Mouse (Mus musculus) adrenal gland, postnatal 25 days (tissue): ENCODE measurements around the gene Cmpk1. TPM values are rescaled to one million over a fixed set of nuclear protein-coding genes. Genes with fewer than 3 reads are reported as not detected.

Experiments
- DNase-seq: peaks from one replicate; pipeline ENCODE4 v3.0.0; 2021; ENCODE audit warnings: mixed read lengths
- total RNA-seq: library from RNA; stranded (reverse); gene quantifications from 2 replicates; pipeline ENCODE4 v1.2.3, GENCODE M21; 2021

The Cmpk1 gene
- total RNA-seq, 1 experiment from 2014 or later, result 104 TPM

- peak; percentile 33 for DNase-seq
These were observed 42.0 kb downstream of the Cmpk1 start for GRCm38 (mm10) chr4:114945021-114945420.

- no peak for DNase-seq
These were observed 44.5 kb downstream of the Cmpk1 start for GRCm38 (mm10) chr4:114942583-114942982.

GRCm38 (mm10) chr4:114942112-114942511 is 44.9 kb downstream of the Cmpk1 start:
- DNase-seq, result no peak

- DNase-seq, result no peak
These were observed 45.7 kb downstream of the Cmpk1 start for GRCm38 (mm10) chr4:114941311-114941710.

GRCm38 (mm10) chr4:114938248-114938647 is 48.8 kb downstream of the Cmpk1 start:
- no peak for DNase-seq

- no peak for DNase-seq
These were observed 49.5 kb downstream of the Cmpk1 start for GRCm38 (mm10) chr4:114937459-114938047.

GRCm38 (mm10) chr4:114934188-114934587 is 52.9 kb downstream of the Cmpk1 start:
- DNase-seq, result no peak

GRCm38 (mm10) chr4:114932747-114933146 is 54.3 kb downstream of the Cmpk1 start:
- DNase-seq, result no peak

GRCm38 (mm10) chr4:114929155-114929554 is 57.9 kb downstream of the Cmpk1 start:
- no peak for DNase-seq

- no peak for DNase-seq
These were observed 61.1 kb downstream of the Cmpk1 start, which contains the start of gene Foxe3 for GRCm38 (mm10) chr4:114925917-114926312. Foxe3 (minus strand) TSS chr4:114926013.

GRCm38 (mm10) chr4:114924971-114925916 is 61.8 kb downstream of the Cmpk1 start:
- DNase-seq, result peak; percentile 40

- peak; percentile 67 for DNase-seq
These were observed 70.0 kb downstream of the Cmpk1 start for GRCm38 (mm10) chr4:114917091-114917490.

GRCm38 (mm10) chr4:114916056-114916455 is 71.0 kb downstream of the Cmpk1 start:
- no peak for DNase-seq

GRCm38 (mm10) chr4:114913594-114913962 is 73.5 kb downstream of the Cmpk1 start:
- peak; percentile 66 for DNase-seq

GRCm38 (mm10) chr4:114912705-114913593 is 74.1 kb downstream of the Cmpk1 start:
- DNase-seq, result no peak

- peak; percentile 43 for DNase-seq
These were observed 77.2 kb downstream of the Cmpk1 start for GRCm38 (mm10) chr4:114909602-114910484.

Other genes with a start within 250 kb of the Cmpk1 start
- not detected in 2 replicates for gene Gm12830, start 165.5 kb downstream of the Cmpk1 start, total RNA-seq
- 1.1 and 1.6 TPM in 2 replicates for gene Foxd2, start 78.4 kb downstream of the Cmpk1 start, total RNA-seq
- not detected in 2 replicates for gene Foxe3, start 61.2 kb downstream of the Cmpk1 start, total RNA-seq
- 0.94 and 1.2 TPM in 2 replicates for gene Stil, start 12.9 kb upstream of the Cmpk1 start, total RNA-seq
- 2.9 and 3.5 TPM in 2 replicates for gene Tal1, start 69.2 kb upstream of the Cmpk1 start, total RNA-seq
- gene Pdzk1ip1, start 101.5 kb upstream of the Cmpk1 start, total RNA-seq, result 0.58 TPM in 1 of 2 replicates, not detected in the other
- not detected in 2 replicates for gene Cyp4x1, start 147.0 kb upstream of the Cmpk1 start, total RNA-seq